Mouse (Mus musculus) monocyte, adult 59 days (primary cell): Measurements from ENCODE around the gene Eftud2. TPM values are rescaled to one million over a fixed set of nuclear protein-coding genes. Genes with fewer than 3 reads are reported as not detected.

ENCODE experiments used
- total RNA-seq, 2 experiments: library from RNA; stranded (reverse); gene quantifications; one replicate each; pipeline ENCODE4 v1.2.4; 2023

Eftud2 gene
- 10 to 100 TPM; 80.3 to 82.1 TPM for total RNA-seq

DNA sequence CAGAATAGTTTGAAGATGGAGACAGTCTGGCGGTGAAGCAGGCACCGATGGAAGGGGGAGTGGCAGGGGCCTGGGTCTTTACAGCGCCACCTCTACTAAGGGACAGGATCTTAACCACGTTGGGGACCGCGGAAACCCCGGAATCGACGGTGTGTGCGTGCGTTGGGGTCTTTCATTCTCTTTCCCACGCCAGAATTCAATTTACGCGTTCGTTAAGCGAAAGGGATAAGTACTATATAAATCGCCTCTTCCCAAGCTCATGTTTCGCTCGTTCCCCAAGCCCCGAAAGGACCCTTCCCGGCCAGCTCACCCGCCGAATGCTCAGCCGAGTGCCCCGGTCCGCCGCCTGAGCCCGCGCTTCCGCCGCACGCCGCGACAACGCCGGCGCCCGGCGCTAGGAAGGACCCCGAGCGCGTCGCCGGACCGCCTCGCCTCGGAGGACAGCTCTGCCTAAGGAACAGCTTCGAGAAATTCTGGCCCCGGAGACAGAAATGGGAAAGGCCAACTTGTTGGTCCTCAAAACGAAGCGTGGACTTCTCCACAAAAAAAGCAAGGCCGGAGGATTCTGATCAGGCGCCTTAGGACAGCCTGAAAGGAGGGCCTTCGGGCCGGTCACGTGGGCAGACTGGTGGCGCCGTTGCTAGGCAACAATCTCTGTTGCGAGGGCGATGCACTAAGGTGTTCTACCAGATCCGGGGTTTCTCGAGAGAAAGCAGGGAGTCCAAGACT is at the start of gene Eftud2, which contains the start of gene Ccdc103:
Gene Eftud2, minus strand, starts transcription at position 401 of the 729 bp plus-strand sequence.
Gene Ccdc103, plus strand, starts transcription at position 620 of the 729 bp plus-strand sequence.

GRCm38 (mm10) chr11:102924557-102925350 is 44.0 kb upstream of the Eftud2 start, which contains the start of gene Kif18b:
TSS of gene Kif18b (minus strand) at chr11:102925124.

GRCm38 (mm10) chr11:102900763-102901162 is 20.0 kb upstream of the Eftud2 start, which contains the start of gene Gfap:
TSS of gene Gfap (minus strand) at chr11:102900912.

DNA sequence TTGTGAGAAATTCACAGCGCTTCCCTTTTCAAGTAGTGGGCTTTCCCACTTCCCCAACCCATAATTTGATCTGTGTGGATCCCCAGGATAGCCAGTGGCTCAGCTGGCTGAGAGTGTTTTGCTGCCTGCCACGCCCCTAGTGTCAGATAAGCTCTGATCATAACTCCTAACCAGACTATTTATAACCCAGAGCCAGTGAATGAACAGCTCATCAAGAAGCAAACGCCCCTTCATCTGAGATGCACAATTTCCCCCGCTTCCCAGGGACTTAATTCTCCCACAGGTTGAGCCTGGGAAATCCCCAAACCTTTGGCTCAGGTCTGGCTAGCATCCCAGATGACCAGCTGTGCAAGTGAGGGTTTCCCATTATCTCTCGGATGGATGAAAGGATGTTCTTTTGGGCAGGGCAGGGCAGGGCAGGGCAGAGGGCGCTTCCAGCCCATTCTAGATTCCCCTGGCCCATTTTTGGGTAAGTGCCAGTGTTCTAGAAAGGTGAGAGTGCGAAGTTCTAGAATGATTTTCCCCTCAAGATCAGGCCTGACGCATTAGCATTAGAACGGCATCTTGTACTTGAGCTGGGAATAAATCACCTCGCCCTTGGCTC is 3.9 kb upstream of the Eftud2 start, which contains the start of gene Fam187a:
Gene Fam187a, plus strand, starts transcription at position 554 of the 604 bp plus-strand sequence.

GRCm38 (mm10) chr11:102835549-102835948 is 45.2 kb downstream of the Eftud2 start, which contains the start of gene Higd1b:
TSS of gene Higd1b (plus strand) at chr11:102835849.

DNA sequence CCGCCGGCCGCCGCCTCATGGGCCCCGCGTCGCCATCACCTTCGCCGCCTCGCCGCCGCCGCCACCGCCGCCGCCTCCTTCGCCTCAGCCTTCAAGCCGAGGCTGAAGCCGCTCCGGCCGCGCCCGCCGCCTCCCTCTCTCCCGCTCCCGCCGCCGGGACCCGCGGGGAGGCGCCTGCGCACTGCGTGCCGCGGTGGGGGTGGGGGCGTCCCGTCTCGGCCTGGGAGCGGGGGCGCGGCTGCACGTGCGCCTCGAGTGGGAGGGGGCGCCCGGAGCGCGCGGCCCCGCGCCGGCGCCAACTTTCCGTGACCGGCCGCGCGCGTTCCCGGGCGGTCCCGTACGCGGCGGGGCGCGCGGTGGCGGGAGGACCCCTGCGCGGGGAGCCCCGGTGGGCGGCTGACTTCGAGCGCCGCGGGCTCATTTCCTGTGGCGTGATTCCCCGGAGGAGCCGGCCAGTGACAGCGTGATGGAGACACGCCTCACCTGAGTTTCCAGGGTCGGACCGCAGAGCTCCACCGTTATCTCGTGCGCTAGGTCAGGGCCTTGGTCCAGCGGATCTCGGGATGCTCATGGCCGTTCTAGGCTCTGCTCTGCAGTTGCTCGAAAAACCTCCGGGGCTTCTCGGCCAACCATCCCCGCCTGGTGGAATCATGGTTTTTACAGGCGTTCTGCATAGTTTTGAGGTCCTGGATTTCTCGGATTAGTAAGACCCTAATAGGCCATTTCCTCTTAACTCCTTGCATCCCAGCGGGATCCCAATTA is 61.6 kb downstream of the Eftud2 start, which contains the start of gene Gjc1:
Gene Gjc1, minus strand, starts transcription at position 680 of the 762 bp plus-strand sequence.

Other genes with a start within 250 kb of the Eftud2 start
- not detected for gene Meioc, start 217.3 kb downstream of the Eftud2 start, total RNA-seq
- gene Ccdc43, start 183.2 kb downstream of the Eftud2 start, total RNA-seq = 10 to 100 TPM; 21.1 TPM
- 1 to 10 TPM; 4.0 to 4.2 TPM for gene Adam11, start 119.5 kb downstream of the Eftud2 start, total RNA-seq
- not detected for gene Gjc1, start 61.3 kb downstream of the Eftud2 start, total RNA-seq
- not detected for gene Higd1b, start 45.1 kb downstream of the Eftud2 start, total RNA-seq
- not detected for gene Ccdc103, start 219 bp upstream of the Eftud2 start, total RNA-seq
- not detected for gene Fam187a, start 4.2 kb upstream of the Eftud2 start, total RNA-seq
- gene Gfap, start 19.9 kb upstream of the Eftud2 start, total RNA-seq = not detected
- gene Kif18b, start 44.1 kb upstream of the Eftud2 start, total RNA-seq = under 1 TPM; 0.18 to 0.97 TPM
- gene C1ql1, start 65.7 kb upstream of the Eftud2 start, total RNA-seq = not detected
- gene Nmt1, start 147.2 kb upstream of the Eftud2 start, total RNA-seq = 10 to 100 TPM; 89.9 to 97.1 TPM
- 10 to 100 TPM; 30.5 to 33.0 TPM for gene Dcakd, start 147.3 kb upstream of the Eftud2 start, total RNA-seq
- under 1 TPM; 0.68 to 0.73 TPM for gene Plcd3, start 220.7 kb upstream of the Eftud2 start, total RNA-seq
- 10 to 100 TPM; 21.4 to 24.6 TPM for gene Acbd4, start 220.7 kb upstream of the Eftud2 start, total RNA-seq
- gene Hexim1, start 235.2 kb upstream of the Eftud2 start, total RNA-seq = 10 to 100 TPM; 47.5 to 61.8 TPM